Mouse (Mus musculus): ENCODE results near the gene Cd300a.
"Not testable (repeated sequence)": the region's sequence is repeated elsewhere in the genome, so short reads cannot be mapped to it uniquely, and the experiment has no call there.

The Cd300a gene

DNA sequence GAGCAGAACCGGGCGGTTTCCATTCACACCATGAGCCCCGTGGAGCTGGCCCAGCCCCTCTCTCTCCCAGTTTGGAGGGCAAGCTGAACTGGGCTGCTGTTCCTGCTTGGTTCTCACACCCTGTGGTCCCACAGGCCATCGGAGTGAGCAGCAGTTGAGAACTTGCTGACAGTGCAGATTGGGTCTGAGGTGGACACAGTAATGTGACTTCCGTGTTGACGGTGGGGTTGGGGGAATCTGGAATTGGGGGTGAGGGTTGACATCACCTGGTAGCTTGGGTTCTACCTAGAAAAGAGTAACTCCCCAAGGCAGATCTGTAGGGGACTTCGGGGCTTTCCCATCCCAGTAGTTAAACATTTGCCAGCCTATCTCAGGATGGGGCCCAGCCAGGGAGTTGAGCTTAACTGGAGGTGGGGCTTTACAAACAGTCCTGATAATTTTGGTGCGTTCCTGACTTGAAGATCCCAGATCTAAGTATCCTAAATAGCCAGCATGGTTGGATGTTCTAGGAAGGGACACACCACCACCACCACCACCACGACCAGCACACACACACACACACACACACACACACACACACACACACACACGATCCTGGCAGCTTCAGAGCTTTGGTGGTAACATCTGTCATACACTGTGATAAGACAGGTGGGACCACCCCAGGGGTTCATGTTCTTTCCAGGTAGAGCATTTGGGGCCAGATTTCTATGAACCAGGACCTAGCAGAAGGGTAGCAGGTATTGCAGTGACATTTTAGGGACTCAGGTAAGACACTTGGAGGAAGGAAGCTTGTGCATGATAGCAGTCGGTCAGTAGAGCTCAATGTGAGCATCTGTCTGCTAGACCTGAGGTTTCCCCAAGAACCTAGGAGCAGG is 22.2 kb upstream of the Cd300a start:
- no peak for DNase-seq

DNA sequence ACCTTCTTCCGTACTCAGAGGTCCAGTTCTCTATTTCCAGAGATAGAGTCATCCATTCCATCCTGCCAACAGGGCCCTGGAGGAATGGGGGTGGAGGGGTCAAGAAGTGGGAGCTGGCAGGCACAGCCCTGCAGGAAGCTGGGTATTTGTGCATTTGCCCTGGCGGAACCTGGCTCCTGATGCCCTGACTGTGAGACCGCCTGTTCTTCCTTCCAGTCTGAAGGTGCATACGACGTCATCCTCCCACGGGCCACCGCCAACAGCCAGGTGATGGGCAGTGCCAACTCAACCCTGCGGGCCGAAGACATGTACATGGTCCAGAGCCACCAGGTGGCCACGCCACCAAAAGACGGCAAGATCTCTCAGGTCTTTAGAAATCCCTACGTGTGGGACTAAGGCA is 21.6 kb upstream of the Cd300a start:
- DNase-seq, result no peak

DNA sequence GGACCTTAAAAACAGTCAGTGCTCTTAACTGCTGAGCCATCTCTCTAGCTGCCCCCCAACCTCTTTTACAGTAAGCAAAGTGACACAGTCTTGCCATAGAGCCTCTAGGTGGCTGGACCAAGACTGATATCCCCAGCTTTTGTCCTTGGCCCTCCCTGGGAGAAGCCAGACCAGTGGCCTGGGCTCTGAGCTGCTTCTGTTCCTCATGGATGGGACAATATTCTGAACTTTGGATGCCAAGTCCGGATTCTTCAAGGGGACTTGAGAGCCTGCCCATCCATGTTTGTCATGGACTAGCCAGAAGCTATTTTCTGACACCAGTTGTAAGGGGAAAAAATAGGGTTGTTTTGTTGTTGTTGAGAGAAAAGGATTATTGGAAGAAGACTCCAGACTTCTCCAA is 20.1 kb upstream of the Cd300a start:
- no peak for DNase-seq

DNA sequence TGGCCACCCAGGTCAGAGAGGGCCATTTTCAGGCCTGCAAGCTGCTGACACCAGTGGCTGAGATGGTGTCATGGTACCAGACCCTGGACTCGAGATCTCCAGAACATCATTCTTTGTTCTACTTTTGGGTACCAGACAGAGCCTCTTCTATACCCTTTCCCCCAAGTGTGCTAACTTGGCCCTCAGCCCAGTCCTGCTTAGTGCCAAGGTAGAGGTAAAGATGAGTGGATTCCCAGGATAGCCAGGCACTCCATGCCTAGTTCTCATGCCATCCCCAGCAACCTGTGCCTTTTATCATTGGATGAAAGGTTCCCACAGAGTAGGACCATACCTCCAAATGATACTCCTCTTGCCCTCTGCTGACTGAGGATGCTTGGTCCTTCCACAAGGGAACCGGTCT is 18.3 kb upstream of the Cd300a start:
- no peak for DNase-seq

DNA sequence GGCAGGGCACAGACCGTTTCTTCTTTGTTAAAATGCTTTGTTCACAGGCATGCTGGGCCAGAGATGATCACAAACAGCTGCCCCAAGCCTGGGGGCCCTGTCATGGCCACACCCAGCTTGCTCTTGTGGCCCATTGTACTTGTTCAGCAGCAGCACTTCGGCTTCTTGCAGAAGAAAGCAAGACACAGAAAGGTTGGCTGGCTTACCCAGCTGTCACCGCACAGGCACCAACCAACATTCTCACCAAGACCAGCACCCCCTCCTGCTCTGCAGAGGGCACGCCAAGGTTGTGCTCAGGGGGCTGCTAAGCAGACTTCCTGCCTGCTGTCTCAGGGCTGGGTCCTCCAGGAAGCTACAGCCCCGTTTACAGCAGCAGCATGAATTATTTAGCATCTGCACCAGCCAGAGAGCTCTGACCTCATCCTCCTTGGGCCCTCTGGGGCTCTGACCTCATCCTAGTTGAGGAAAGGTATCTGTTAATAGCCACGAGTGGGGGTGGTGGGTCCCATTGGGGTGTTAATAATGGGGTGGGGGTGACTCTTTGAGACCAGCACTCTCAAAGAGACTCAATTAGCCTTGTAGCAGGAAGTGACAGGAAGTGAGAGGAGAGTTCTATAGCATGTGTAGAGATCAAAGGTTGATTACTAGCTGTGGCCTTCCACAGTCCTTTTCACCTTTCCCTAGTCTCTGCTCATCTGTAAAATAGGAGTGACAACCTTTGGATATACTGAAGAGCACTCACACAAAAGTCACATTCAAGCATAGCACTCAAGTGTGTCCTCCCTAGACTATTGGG is 16.6 kb upstream of the Cd300a start:
- DNase-seq, result peak; percentile 82

DNA sequence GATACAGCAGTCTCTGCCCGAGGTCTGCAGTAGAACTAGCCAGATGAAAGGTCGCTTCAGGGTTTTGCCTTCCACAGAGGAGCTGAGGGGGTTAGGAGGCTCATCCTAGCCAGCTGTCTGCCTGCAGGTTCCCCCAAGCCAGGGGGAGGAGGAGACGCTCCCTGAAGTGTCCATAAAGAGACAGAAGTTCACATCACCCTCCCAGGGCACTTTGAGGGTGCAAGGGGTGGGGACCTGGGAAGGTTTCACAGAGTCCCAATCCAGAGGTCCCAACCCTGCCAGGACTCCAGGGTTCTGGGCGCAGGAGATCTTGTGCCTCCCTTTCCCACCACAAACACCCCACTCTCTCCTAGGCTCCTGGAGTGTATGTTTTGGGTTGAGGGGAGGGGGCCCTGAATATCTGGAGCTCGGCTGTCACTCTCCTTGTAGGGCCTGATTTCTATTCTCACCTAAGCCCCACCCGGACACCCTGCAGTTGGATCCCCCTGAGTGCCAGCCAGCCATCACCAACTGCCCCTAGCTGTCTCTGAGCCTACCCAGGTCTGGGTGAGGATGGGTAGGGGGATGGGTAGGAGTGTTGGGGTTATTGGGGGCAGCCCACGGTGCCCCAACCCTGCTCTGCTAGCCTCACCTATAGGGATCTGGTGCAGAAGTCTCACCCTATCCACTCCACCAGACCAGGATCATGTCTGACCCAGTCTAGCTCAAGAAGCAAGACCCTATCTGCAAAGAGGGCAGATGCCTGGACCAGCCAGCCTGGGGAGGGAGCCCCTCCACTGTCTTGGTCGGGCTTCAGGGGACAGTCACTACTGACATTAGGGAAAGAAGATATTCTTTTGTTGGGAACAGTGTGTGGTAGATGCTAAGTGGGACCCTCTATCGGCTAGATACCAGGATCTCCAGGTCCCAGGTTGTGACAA is 15.4 kb upstream of the Cd300a start:
- no peak for DNase-seq

DNA sequence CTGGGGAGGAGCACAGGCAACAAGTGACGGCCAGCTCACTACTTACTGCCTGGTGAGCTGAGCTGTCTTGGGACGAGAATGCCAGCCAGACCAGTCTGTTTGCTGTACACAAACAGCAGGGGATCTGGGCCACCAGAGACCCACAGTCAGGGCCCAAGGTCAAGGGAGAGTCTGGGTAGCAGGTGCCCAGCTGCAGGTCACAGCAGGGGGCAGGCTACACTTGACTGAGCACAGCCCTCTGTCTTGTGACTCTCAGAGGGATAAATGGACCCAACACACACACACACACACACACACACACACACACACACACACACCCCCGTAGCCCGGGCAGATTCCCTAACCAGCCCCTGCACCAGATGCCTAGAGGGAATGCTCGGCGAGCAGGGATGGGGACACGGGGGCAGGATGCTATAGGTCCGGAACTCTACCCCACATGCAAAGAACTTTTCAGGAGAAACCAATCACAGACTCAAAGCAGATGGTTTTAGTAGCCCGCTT is 14.5 kb upstream of the Cd300a start:
- DNase-seq, result no peak

DNA sequence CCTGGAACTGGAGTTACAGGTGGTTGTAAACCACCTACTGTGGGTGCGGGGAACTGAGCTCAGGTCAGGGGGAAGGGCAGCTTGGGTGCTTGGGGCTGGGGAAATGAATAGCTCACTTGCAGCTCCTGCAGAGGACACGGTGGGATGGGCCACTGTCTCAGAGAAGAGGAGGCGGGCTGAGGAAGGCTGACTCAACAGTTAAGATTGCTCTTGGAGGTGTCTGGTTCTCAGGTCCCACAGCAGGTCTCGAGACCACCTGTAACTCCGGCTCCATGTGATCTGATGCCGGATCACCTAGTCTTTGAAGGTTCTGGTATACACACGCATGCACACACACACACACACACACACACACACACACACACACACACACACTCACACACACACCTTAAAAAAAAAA is 13.7 kb upstream of the Cd300a start:
- peak; percentile 31 for DNase-seq

DNA sequence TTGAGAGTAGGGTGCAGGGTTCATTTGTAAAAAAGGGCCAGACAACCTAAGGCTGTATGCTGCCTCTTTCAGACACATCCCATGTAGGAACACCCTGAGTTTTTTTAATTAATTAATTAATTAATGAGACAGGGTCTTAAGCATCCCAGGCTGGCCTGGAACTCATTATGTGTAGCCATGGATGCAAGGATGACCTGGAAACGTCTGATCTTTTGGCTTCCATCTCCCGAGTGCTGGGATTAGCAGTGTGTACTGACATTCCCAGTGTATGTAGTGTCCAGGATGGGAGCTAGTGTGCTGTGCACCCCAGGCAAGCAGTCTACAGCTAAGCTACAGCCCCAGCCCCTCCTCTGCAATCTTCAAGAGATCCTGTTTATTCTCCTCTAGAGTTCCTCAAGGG is 13.2 kb upstream of the Cd300a start:
- no peak for DNase-seq

DNA sequence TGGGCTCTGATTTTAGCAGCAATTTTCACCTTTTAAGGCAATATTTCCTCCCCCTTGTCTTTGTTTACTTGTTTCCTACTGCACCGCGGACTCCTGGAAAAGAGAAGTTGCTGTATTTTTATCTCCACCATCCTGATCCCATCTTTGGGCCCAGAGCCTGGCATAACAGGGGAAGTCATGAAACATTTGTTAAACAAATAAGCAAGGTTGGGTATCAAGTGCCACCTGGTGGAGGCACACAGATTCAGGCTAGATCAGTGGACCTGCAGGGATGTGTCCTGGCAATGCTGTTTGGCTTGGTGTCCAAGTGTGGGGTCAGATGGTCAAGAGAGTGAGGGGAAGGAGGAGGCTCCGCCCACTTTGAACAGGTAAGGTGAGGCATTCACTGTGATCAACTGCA is 12.7 kb upstream of the Cd300a start:
- DNase-seq, result peak; percentile 28

DNA sequence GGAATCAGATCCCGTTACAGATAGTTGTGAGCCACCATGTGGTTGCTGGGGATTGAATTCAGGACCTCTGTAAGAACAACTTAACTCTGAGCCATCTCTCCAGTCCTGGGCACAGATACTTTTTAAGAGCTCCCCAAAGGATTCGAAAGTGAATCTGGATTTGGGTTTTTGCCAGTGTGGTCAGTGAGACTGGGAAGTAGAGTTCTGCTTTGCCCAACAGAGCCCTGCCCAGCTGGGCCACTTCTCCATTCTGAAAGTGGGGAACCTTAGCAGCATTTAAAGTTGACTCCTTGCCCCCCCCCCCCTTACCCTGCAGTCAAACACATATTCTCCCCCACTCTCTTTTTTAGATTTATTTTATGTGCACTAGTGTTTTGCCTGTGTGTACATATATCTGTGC is 10.2 kb upstream of the Cd300a start:
- no peak for DNase-seq

DNA sequence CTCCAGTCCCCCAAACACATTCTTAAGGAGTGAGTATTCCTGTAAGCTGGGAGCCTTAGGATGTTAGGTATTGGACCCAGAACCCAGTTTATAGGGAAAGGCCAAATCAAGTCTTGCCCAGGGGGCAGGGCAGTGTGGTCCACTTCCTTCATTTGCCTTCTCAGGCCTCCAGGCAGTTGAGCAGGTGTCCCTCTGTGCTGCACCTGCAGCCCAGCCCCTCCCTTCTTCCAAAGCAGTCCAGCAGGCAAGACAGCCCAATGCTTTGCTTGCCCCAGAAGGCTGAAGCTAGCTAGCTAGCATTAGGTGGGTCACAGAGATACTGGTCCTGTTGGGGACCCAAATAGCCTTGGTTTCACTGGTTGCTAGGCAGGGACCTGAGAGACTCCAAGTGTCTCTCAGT is 9.7 kb upstream of the Cd300a start:
- DNase-seq, result no peak

DNA sequence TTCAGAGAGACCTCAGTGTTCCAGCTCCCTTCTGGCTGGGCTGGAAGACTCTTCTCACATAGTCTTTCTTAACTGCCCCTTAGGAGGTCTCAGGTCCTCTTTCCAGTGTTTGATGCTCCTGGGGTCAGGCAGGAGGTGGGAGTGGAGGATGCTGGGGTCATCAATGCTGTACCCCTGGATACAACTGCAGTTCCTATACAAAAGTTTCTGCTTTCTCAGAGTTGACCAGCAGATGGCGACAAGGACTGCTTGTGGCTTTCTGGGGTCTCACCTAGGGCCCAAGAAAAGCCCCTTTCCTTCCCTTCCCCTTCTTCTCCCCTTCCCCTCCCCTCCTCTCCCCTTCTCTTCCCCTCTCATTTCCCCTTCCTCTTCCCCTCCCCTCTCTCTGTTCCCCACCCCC is 9.3 kb upstream of the Cd300a start:
- DNase-seq, result peak; percentile 65

DNA sequence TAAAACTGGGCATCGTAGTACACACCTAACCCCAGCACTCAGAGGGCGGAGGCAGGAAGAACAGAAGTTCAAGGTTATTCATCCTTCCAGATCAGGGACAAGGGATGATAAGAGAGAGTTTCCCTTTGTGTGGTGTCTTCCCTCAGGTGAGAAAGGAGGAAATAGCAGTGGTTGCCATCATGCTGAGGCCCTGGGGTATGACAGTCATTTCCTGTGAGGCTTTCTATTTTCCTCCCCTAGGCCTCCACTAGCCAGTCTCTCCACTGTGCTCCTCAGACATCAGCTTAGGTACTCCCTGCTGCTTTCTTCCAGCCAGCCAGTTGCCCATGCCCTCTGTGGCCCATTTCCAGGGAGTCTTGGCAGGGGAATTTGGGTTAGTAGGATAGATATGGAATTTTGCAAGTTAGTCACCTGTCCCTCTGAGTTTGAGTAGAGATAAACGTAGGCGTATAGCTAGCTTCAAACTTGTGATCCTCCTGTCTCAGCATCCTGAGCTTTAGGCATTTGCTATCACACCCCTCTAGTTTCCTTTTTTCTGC is 6.5 kb upstream of the Cd300a start:
- DNase-seq, result no peak

DNA sequence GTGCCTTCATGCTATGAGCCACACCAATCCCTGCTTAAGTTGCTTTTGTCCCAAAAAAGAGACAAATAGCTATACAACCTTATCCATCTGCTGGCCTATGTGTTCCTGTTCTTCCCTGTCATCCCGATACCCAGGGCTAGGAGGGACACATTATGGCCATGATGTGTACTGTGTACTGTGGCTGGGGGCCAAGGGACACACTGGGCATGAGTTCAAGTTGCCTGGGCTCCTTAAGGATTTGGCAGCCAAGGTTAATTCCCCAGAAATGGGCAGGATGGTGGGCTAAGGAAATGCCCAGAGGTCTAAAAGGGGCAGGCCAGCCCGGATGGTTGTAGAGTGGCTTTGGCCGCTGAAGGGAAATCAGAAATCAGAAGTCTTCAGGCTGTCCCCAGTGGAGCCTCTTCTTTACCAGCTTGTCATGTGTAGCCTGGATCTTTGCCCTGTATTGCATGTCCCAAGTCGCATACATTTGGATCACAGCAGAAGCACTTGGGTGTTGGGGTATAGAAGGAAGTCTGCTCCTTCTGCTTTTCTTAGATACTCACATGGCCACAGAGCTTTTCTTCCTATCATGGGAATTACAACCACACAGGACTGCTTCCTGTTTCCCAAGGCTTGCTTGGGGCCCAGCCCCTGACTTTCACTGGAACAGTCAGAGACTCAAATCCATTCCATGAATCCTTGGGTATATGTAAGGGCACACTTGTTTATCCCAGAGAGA is 5.3 kb upstream of the Cd300a start:
- no peak for DNase-seq

DNA sequence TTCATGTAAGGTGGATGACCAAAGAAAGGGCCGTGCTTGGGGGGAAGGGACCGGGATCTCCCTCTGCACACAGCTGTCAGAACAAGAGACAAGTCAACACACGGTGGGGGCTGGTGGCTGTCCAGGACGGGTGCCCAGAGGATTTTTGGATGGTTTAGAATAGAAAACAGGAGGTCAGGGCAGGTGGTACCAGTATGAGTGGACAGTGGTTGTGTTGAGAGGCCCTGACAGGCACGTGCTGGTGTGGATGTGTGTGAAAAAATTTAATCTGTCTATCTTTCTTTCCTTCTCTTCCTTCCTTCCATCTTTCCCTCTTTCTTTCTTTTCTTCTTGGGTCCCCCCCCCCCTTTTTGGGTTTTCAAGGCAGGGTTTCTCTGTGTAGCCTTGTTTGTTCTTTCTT is 701 bp downstream of the Cd300a start:
- no peak for DNase-seq

DNA sequence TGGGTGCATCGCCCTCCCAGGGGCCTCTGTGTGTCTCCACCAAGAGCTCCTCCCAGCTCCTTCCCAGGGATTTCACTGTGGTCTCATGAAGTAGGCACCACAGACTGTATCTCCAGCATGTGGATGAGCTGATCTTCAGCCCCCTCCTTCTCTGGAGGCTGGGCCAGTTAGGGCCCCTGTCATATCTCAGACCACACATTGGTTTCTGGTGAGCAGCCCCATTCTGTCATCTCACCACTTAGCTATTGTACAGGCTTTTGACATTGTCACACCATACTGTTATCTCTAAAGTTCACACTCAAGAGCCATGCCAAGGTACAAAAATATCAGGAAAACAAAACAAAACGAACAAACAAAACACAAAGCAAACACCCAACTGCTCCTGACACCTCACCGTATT is 6.2 kb downstream of the Cd300a start:
- no peak for DNase-seq

DNA sequence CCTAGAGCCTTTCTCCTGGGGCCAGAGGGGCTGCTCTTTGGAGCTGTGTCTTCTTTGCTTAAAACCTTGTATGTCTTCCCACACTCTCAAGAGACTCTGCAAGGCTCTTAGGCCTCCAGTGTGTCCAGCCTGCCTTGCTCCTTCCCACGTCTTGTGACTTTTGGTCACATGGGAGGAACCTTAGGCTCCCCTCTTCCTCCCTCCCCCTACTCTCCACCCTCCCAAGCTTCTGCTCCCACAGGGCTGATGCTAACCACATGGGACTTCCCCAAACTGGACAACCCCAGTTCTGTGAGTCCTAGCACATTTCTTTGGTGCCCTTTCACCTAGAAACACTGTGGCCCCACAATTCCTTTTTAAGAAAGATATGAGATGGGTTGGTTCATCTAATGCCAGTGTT is 8.2 kb downstream of the Cd300a start:
- DNase-seq, result no peak

DNA sequence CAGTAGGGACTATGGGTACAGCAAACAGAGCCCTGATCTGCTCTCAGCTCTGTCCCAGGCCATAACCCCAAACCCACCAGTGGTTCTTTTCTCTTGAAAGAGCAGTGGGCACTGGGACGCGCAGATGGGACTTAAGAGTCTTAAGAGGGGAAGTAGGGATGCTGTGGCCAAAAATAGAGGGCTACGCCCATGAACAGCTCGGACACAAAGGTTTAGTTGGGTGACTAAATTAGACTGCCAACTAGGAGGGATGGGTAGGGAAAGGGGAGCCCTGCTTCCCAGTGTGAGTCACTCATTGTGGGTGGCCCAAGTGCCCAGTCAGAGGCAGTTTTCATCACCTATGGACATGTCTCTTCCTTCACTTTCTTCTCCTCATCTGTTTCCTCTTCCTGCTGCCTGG is 13.4 kb downstream of the Cd300a start:
- DNase-seq, result no peak

DNA sequence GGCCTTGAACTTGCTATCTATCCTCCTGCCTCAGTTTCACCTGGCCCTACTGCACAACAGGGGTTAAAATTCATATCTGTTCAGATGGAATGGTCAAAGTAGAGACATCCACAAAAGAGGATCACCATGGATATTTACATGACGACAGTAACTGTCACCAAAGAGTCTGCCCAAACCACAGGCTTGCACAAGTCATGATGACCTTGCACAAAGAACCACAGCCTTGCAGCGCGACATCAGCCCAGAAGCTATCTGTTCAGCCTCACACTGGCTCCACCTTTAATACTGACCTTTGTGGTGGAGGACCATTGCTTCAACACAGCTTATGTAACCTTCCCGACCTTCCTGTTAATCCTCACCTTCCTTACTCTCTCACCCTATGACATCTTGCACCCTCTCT is 17.7 kb downstream of the Cd300a start:
- no peak for DNase-seq

DNA sequence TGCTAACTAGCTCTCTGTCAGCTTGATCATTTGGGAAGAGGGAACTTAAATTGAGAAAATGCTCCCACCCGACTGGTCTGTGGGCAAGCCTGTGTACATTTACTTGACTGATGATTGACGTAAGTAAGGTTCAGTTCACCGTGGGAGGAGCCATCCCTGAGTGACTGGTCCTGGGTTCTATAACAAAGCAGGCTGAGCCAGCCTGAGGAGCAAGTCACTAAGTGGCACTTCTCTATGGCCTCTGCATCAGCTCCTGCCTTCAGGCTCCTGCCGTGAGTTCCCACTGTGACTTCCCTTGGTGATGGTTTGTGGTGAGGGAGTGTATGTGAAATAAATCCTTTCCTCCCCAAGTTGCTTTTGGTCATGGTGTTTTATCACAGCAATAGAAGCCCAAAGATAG is 18.2 kb downstream of the Cd300a start:
- DNase-seq, result no peak

DNA sequence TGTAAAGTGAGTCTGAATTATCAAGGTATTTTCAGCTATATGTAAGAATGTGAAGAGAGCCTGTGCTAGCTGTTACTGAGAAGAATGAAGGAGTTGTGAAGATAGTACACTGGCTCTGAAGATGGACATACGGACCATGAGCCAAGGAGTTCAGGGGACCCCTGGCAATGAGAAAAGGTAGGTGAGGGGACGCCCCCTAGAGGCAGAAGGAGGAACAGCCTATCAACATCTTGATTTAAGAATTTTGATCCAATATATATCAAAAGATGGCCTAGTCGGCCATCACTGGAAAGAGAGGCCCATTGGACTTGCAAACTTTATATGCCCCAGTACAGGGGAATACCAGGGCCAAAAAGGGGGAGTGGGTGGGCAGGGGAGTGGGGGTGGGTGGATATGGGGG is 19.7 kb downstream of the Cd300a start:
- DNase-seq, result not testable (repeated sequence)
